Mouse (Mus musculus) lung, postnatal 14 days (tissue): ENCODE results near the gene Ccn5.

Experiments used
- DNase-seq: peaks from one replicate; pipeline ENCODE4 v3.0.0; 2021

Gene Ccn5

DNA sequence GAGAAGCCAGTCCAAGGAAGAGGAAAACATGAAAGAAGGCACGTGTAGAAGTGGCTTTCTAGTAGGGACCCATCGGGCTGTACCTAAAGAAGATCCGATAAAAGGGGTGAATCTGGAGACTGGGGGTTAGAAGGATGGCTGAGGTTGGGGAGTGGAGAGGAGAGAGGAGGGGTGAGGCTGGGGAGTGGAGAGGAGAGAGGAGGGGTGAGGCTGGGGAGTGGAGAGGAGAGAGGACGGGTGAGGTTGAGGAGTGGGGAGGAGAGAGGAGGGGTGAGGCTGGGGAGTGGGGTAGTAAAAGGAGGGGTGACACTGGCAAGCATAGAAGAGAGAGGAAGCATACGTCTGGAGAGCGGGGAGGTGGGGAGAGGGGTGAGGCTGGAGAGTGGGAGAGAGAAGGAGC, 36.6 kb downstream of the Ccn5 start:
- DNase-seq: no peak

DNA sequence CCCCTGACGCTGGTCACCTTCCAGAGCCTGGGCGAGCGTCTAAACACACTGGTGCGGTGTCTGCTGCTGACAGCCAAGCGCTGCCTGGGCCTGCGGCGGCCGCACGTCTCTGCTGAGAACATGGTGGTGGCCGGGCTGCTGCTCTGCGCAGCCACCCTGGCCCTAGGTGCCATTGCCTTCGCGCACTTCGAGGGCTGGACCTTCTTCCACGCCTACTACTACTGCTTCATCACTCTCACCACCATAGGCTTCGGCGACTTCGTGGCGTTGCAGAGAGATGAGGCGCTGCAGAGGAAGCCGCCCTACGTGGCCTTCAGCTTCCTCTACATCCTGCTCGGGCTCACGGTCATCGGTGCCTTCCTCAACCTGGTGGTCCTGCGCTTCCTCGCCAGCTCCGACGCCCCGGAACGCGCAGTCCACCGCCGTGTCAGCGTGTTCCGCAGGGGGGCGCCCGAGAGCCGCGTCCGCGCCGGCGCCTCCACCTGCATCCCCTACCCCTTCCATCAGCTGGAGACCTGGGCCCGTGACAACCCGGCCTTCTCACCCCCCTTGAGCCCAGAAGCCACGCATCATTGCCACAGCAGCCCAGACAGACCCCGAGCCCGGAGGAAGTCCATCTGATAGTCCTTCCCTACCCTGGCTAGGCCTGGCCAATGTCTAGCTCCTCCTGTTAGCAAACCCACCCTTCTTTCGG, 37.7 kb downstream of the Ccn5 start:
- peak; percentile 31 for DNase-seq

DNA sequence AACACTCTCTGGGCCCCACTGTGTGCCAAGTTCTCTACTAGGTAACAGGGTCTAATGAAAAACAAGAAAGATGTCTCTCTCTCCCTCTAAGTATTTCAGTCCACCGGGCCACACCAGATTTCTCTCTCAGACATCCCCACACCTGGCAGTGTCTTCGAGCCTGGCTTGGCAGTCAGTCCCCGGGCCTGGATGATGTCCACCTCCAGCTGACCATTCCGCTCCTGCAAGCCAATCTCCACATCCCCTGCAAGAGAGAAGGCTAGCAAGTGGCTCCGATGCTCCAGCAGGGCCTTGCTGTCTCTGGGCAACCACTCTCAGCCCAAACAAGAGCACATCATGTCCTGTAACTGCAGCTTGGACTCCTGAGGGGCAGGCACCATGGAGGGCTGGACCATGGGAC, 44.6 kb downstream of the Ccn5 start:
- DNase-seq: no peak

DNA sequence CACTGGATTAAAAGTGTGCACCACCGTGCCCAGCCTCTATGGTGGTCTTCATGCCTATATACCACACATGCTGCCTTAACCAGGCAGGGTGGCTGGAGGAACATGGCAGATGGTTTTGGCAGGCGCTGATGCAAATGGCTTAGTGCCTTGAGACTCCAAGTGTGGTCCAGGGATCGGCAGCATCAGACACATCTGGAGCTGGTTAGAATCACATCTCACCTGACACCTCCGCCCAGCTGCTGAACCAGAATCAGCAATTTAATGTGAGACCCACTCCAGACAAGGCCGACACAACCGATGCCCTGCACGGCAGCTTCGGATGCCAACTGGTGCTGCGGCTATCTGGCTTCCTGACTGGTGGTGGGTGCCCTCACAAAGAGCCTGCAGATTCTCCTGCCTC, 45.4 kb downstream of the Ccn5 start:
- DNase-seq: no peak

DNA sequence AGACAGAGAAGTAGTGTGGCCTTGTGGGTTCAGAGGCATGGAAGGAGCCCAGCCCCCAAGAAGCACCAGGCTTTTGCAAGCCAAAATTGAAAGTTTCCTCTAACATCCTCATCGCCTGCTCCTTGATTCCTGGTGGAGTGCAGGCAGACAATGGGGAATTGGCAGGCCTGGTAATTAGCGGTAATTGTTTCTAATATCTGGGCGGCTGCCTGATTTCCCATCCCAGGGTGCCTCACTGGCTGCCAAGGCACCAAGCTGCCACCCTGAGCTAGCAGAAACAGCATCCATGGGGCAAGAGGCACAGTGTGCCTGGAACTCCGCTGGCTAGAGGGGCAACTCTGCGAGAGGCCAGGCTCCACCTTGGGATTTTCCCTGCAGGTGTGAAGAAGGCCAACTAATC, 49.1 kb downstream of the Ccn5 start:
- DNase-seq: no peak

DNA sequence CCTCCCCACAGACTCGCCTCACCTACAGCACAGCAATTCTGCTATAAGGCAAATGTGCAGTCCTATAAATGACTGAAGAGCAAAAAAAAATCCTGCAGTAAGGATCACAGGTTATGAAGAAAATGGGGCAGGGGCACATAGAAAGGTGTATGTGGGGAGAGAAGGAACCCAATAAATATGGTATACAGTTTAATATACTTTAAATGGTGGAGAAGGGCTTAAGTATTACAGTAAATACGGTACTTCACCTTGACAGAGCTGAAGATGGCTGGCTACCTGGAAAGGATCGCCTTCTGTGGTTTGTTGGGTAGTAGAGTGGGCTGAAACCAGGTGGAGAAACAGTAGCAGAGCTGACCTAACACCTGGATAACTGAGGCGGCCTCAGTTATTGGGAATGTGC, 50.6 kb downstream of the Ccn5 start:
- DNase-seq: no peak

DNA sequence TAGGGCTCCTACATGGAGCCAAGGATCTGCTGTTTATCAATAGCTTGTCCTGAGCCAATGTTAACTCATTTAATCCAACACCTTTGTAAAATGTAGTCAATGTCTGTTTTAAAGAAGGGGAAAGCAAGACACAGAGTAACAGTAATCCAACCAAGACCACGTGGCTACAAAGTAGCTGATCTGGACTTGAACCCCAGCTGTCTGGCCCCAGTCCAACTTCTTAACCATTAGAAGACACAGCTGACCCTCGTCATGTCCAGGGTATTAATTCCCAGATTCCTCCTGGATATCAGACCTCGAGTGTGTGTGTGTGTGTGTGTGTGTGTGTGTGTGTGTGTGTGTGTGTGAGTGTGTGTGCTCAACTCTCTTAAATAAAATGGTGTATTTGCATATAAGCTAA, 51.2 kb downstream of the Ccn5 start:
- DNase-seq: no peak

DNA sequence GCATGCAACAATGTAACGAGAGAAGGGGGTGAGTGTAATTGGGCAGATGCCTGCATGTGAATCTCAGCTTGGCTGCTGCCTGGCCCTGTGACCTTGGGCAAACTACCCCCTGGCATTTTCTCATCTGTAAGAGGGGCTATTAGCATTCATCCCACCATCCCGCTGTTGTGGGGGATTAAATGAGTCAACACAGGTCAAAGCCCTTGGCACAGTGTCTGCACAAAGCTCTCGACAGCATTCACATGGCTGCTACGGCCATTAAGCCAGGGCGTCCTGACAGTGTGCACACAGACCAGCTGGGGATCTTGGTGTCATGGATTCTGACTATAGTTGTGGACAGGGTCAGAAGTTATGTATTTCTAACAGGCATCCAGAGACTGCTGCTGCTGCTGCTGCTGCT, 54.2 kb downstream of the Ccn5 start:
- DNase-seq: no peak

DNA sequence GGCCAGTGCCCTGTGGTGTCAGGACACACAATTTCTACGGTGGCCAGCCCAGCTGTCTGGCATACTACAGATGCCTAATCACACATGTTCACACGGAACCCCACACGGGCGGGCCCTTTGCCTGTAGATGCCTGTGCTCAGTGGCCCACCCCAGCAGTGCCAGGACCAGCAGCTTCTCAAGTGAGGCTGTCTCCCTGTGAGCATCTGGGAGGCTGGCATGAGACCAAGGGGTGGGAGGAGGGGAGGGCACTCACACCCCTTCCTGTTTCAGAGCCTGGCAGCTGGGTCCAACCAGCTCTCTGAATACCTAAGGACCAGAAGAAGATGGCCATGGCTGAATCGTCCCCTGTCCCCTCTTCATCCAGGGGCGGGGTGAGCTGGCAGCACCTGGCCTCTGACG, 54.8 kb downstream of the Ccn5 start:
- peak; percentile 23 for DNase-seq

DNA sequence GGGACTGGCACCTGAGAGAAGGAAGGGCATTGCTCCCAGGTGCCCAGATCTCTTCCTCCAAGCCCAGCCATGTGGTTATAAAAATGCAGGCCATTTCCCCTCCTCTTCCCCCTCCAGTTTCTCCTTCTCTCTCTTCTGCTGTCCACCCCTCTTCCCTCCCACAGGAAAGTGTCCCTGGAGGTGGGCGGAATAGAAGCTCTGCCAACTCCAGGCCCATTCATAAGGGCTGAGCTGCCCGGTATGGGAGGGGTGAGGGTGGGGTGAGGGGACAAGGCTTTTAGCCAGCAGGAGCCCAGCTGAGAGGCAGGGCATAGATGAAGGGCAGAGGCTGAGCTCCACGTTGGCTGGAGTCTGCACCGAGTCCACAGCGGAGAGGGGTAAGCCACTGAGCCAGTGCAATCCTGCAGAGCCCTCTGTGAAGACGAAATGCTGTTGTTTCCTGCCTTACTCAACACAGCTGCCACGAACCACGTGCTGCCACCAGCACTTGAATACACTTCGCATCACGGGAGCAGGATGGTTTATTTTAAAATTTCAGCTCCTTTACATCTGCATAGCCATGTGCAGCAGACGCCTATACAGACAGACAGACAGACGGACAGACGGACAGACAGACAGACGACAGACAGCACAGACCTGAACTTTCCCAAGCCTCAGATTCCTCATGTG, 56.3 kb downstream of the Ccn5 start:
- no peak for DNase-seq

DNA sequence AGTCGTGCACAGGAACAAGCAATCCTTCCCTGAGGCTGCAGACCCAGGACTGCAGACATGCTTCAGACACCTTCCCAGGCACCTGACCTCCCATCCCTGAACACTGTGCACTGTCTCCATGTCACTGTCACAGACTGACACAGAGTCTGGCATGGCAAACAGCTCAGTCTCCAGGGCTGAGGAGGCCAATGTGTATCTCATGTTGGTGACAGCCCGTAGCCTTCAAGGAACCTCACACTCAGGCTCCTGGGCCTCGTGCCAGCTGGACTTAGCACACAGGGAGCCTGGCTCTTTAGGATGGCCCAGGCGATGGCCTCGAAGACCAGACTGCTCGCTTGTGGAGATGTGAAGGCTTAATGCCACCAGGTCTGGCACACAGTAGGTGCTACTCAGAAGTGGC, 60.2 kb downstream of the Ccn5 start:
- peak; percentile 72 for DNase-seq
